Comparison of ENCODE assay signal across 13 mouse cellular contexts in genomic region chr8:84222566-84223165, GRCm38 (mm10). TPM values are rescaled to one million over a fixed set of nuclear protein-coding genes. Genes with fewer than 3 reads are reported as not detected.
DNase-seq lines count a peak whose midpoint lies in the region; ATAC-seq and TF ChIP-seq lines count a peak whose summit lies in the region.
"Had no signal": no experiment of that assay in that cellular context is flagged by ENCODE, and none has a peak within 500 bp of the region (broad histone marks: within the 10 kb centered on the region; RNA-seq: fewer than 3 reads in every experiment).

No protein-coding gene starts in this region.

- no peak for DNase-seq in frontal cortex, postnatal 14 days (ENCODE audit: low spot score in 2 of 2)
- DNase-seq in thymus, adult 2 months = no peak
- DNase-seq in thymus, postnatal 14 days = no peak
- DNase-seq in right cerebral cortex, postnatal 14 days = no peak
- no peak for DNase-seq in limb, embryonic 10.5 days (ENCODE audit: low spot score)
- DNase-seq in kidney, postnatal 14 days = no peak
- DNase-seq: cerebellum, adult 9-11 months; lung, embryonic 14.5 days had no signal

- ATAC-seq in frontal cortex, adult (ENCODE audit: low TSS enrichment) = peak; percentile 50; the same call in 1 of the 2 replicates
- no peak for ATAC-seq in liver, embryonic 12.5 days
- ATAC-seq: intestine, postnatal 0 days had no signal

- no peak overlapping the region for H3K4me2 ChIP-seq in liver, embryonic 12.5 days
- H3K4me2 ChIP-seq: forebrain, embryonic 15.5 days; lung, embryonic 14.5 days; midbrain, embryonic 12.5 days had no signal

- TF ChIP-seq CTCF in thymus, adult 2 months (IDR thresholded peaks at IDR 0.05; ENCODE audit: borderline replicate concordance, control insufficient read depth, extremely low read depth, insufficient read depth, low read length, poor library complexity) = no peak

- H3K36me3 ChIP-seq in thymus, adult 2 months (ENCODE audit: control insufficient read depth, insufficient read depth, low read length) = peaks cover 63% of the 10 kb centered on the region
- peaks cover 73% of the 10 kb centered on the region for H3K36me3 ChIP-seq in liver, embryonic 12.5 days
- peaks cover 99% of the 10 kb centered on the region for H3K36me3 ChIP-seq in limb, embryonic 10.5 days

- H3K4me1 ChIP-seq in thymus, adult 2 months (replicated peaks; ENCODE audit: control insufficient read depth, insufficient read depth, low read length) = peaks cover 6% of the 10 kb centered on the region
- H3K4me1 ChIP-seq in liver, embryonic 12.5 days = peaks cover 21% of the 10 kb centered on the region
- H3K4me1 ChIP-seq in limb, embryonic 10.5 days = no peaks in the 10 kb centered on the region
- H3K4me1 ChIP-seq: forebrain, embryonic 15.5 days; midbrain, embryonic 12.5 days had no signal

- H3K9ac ChIP-seq in liver, embryonic 12.5 days = no peak overlapping the region
- H3K9ac ChIP-seq: forebrain, embryonic 15.5 days; lung, embryonic 14.5 days; midbrain, embryonic 12.5 days had no signal

- peak overlapping the region; percentile 61; the same call in 1 of the 2 replicates for H3K27ac ChIP-seq in thymus, adult 2 months (ENCODE audit: control insufficient read depth, insufficient read depth, low read length)
- H3K27ac ChIP-seq in liver, embryonic 12.5 days = peak overlapping the region; percentile 49
- H3K27ac ChIP-seq in limb, embryonic 10.5 days = no peak overlapping the region
- H3K27ac ChIP-seq: forebrain, embryonic 15.5 days; midbrain, embryonic 12.5 days had no signal

- TF ChIP-seq POLR2A in thymus, adult 2 months (IDR thresholded peaks at IDR 0.05; ENCODE audit: control insufficient read depth, extremely low read depth, insufficient read depth, low read length, poor library complexity) = no peak

- H3K9me3 ChIP-seq in liver, embryonic 12.5 days (replicated peaks) = no peaks in the 10 kb centered on the region
- H3K9me3 ChIP-seq in limb, embryonic 10.5 days (replicated peaks) = no peaks in the 10 kb centered on the region
- H3K9me3 ChIP-seq: forebrain, embryonic 15.5 days; midbrain, embryonic 12.5 days had no signal

- H3K4me3 ChIP-seq in thymus, adult 2 months (ENCODE audit: control insufficient read depth, insufficient read depth, low read length) = no peak overlapping the region
- H3K4me3 ChIP-seq in liver, embryonic 12.5 days = no peak overlapping the region
- no peak overlapping the region for H3K4me3 ChIP-seq in limb, embryonic 10.5 days
- H3K4me3 ChIP-seq: forebrain, embryonic 15.5 days; midbrain, embryonic 12.5 days had no signal

- WGBS in thymus, adult 2 months = 46% methylated on average over 9 of the region's 9 CpGs
- WGBS in liver, embryonic 12.5 days (ENCODE audit: insufficient replicate concordance) = 59% methylated on average over 9 of the region's 9 CpGs
- WGBS in limb, embryonic 10.5 days = 92% methylated on average over 9 of the region's 9 CpGs

- H3K27me3 ChIP-seq in thymus, adult 2 months (ENCODE audit: control insufficient read depth, insufficient read depth, low read length) = no peaks in the 10 kb centered on the region
- no peaks in the 10 kb centered on the region for H3K27me3 ChIP-seq in liver, embryonic 12.5 days (replicated peaks)
- no peaks in the 10 kb centered on the region for H3K27me3 ChIP-seq in limb, embryonic 10.5 days (ENCODE audit: low read depth, poor library complexity, severe bottlenecking)
- H3K27me3 ChIP-seq: forebrain, embryonic 15.5 days; midbrain, embryonic 12.5 days had no signal

RNA-seq across cellular contexts. Expression of gene Zswim4, which starts 14.2 kb away (rescaled TPM):
- 53.0 and 59.0 TPM in 2 replicates for polyA plus RNA-seq in thymus, adult 2 months (2012; rRNA removed)
- polyA plus RNA-seq in liver, embryonic 12.5 days (2016; fragmentation: Nextera tagmentation; extraction: Ambion mirVana) = 3.6 and 5.0 TPM in 2 replicates
- polyA plus RNA-seq in limb, embryonic 10.5 days (2016; fragmentation: Nextera tagmentation; extraction: Ambion mirVana) = 40.1 and 44.4 TPM in 2 replicates

RNA-seq across cellular contexts. Expression of gene D8Ertd738e, which starts 26.9 kb away (rescaled TPM):
- polyA plus RNA-seq in thymus, adult 2 months (2012; rRNA removed) = 159 and 193 TPM in 2 replicates
- polyA plus RNA-seq in liver, embryonic 12.5 days (2016; fragmentation: Nextera tagmentation; extraction: Ambion mirVana) = 249 and 259 TPM in 2 replicates
- 420 and 449 TPM in 2 replicates for polyA plus RNA-seq in limb, embryonic 10.5 days (2016; fragmentation: Nextera tagmentation; extraction: Ambion mirVana)

RNA-seq across cellular contexts. Expression of gene Mri1, which starts 34.5 kb away (rescaled TPM):
- 89.6 and 107 TPM in 2 replicates for polyA plus RNA-seq in thymus, adult 2 months (2012; rRNA removed)
- polyA plus RNA-seq in liver, embryonic 12.5 days (2016; fragmentation: Nextera tagmentation; extraction: Ambion mirVana) = 55.4 and 63.1 TPM in 2 replicates
- polyA plus RNA-seq in limb, embryonic 10.5 days (2016; fragmentation: Nextera tagmentation; extraction: Ambion mirVana) = 75.0 and 83.0 TPM in 2 replicates

RNA-seq across cellular contexts. Expression of gene Nanos3, which starts 37.6 kb away (rescaled TPM):
- 5.5 and 8.5 TPM in 2 replicates for polyA plus RNA-seq in thymus, adult 2 months (2012; rRNA removed)
- polyA plus RNA-seq in liver, embryonic 12.5 days (2016; fragmentation: Nextera tagmentation; extraction: Ambion mirVana) = 0.61 and 1.3 TPM in 2 replicates
- polyA plus RNA-seq in limb, embryonic 10.5 days (2016; fragmentation: Nextera tagmentation; extraction: Ambion mirVana) = 3.1 and 3.2 TPM in 2 replicates

RNA-seq across cellular contexts. Expression of gene Ccdc130, which starts 47.5 kb away (rescaled TPM):
- polyA plus RNA-seq in thymus, adult 2 months (2012; rRNA removed) = 63.1 and 65.3 TPM in 2 replicates
- 9.5 and 10.4 TPM in 2 replicates for polyA plus RNA-seq in liver, embryonic 12.5 days (2016; fragmentation: Nextera tagmentation; extraction: Ambion mirVana)
- 15.0 and 22.9 TPM in 2 replicates for polyA plus RNA-seq in limb, embryonic 10.5 days (2016; fragmentation: Nextera tagmentation; extraction: Ambion mirVana)
